Mouse (Mus musculus) layer of hippocampus, adult 2 months (tissue): ENCODE measurements around the gene Paqr5. TPM values are rescaled to one million over a fixed set of nuclear protein-coding genes. Genes with fewer than 3 reads are reported as not detected.

Experiments used
- DNase-seq, 2 experiments: peaks; one replicate each; pipeline ENCODE4 v3.0.0; 2022; ENCODE audit warnings: low spot score in 2 of 2
- H3K27ac ChIP-seq: fragments of 200-600 bp; 2 replicates; pipeline ENCODE4 v1.8.1; 2022
- H3K4me3 ChIP-seq: fragments of 200-600 bp; 2 replicates; pipeline ENCODE4 v1.8.1; 2022; ENCODE audit warnings: mild to moderate bottlenecking
- CTCF ChIP-seq: fragments of 200-600 bp; conservative IDR thresholded peaks from 2 replicates; pipeline ENCODE4 v1.8.1; 2022; ENCODE audit warnings: antibody characterized with exemption, mild to moderate bottlenecking, moderate library complexity
- total RNA-seq, 2 experiments: library from RNA; stranded (reverse); gene quantifications; 2 replicates each; pipeline ENCODE4 v1.2.3; 2021

Paqr5 gene
- total RNA-seq, 2 experiments from 2014 or later: 3.9 to 6.3 TPM

DNA sequence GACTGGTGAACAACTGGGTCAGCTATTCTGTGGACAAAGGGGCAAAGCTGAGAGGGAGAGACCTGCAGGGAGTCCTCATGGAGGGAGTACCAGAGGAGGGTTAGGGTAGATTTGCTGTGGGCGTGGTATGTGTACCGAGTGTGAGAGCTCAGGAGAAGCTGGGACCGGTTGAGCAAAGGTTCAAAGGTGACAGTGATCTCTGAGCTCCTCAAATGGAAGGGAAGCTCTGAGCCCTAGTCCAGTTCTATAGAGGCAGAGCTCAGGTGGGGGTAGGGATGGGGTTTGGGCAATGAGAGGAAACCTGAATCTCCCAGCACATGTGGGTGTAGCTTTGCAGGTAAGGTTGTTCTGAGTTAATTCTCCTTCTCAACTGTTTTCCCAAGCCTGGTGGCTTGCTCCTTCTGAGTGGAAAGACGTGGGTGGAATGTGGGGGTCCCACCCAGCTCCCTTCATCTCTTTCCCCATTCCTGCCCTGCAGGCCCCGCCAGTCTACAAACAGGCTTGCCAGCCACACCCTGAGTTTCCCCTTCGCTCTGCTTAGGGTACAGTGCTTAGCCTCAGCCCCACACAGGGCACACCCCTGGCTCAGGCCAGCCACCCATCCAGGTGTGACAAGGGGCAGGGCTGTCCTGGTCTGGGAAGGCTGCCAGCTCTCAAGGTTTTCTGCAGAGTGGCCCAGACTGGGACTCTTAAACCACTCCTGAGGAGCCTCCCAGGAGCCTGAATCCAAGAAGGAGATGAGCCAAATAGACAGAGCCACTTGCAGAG is 26.8 kb downstream of the Paqr5 start:
- TF ChIP-seq CTCF: no peak
- DNase-seq: no peak
- Histone ChIP-seq H3K4me3 (no peak overlapping the region), H3K27ac (no peak overlapping the region)

- DNase-seq: no peak
- Histone ChIP-seq H3K4me3 (no peak overlapping the region), H3K27ac (no peak overlapping the region)
- TF ChIP-seq CTCF: no peak
Observed at GRCm38 (mm10) chr9:61997860-61998259, 28.8 kb downstream of the Paqr5 start.

- no peak overlapping the region for H3K4me3 ChIP-seq
- no peak overlapping the region for H3K27ac ChIP-seq
- TF ChIP-seq CTCF: no peak
- DNase-seq: no peak
Observed at GRCm38 (mm10) chr9:61991158-61991557, 35.5 kb downstream of the Paqr5 start.

DNA sequence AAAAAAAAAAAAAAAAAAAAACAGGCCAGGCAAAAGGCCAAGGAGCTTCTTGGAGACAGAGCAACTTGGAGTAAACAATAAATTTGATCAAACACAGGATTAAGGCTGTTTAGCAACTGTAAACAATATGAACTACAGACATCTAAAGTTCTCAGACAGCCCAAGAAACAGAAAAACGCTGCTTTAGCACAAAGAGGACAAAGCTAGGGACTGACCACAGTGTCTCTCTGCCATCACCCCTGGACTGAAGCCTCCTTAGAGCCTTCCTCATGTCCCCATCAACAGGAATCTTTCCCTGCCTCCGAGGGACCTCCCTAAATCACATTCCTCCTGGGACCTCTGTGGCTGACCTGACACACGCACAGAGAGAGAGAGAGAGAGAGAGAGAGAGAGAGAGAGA is 35.9 kb downstream of the Paqr5 start:
- TF ChIP-seq CTCF: no peak
- no peak overlapping the region for H3K27ac ChIP-seq

DNA sequence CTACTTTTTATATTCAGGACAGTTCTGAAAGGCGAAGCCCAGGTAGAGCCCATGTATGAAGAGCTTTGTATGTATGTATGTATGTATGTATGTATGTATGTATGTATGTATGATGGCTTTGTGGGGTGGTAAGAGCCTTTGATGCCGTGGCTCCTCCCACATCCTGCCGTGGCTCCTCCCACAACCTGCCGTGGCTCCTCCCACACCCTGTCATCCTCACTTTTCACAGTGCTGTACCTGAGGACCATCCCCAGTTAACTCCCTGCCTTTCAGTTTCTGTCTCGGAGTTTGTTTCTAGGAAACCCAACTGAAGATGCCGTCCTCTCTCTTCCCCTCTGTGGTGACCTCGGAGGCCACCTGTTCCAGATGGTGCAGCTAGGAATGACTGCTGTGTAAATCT is 40.6 kb downstream of the Paqr5 start:
- DNase-seq: no peak

More for the DNA sequence above, 35.9 kb downstream of the Paqr5 start:
- no peak overlapping the region for H3K4me3 ChIP-seq
- DNase-seq: no peak

GRCm38 (mm10) chr9:61985183-61985863 is 41.3 kb downstream of the Paqr5 start:
- peak overlapping the region; percentile 20; the same call in 1 of the 2 replicates for H3K27ac ChIP-seq
- TF ChIP-seq CTCF: peak; percentile 89
- no peak overlapping the region for H3K4me3 ChIP-seq
- DNase-seq: peak in 1 of 2 experiments; percentile 60

More for the DNA sequence above, 40.6 kb downstream of the Paqr5 start:
- Histone ChIP-seq H3K4me3 (no peak overlapping the region), H3K27ac (peak overlapping the region; percentile 20; the same call in 1 of the 2 replicates)
- TF ChIP-seq CTCF: no peak

DNA sequence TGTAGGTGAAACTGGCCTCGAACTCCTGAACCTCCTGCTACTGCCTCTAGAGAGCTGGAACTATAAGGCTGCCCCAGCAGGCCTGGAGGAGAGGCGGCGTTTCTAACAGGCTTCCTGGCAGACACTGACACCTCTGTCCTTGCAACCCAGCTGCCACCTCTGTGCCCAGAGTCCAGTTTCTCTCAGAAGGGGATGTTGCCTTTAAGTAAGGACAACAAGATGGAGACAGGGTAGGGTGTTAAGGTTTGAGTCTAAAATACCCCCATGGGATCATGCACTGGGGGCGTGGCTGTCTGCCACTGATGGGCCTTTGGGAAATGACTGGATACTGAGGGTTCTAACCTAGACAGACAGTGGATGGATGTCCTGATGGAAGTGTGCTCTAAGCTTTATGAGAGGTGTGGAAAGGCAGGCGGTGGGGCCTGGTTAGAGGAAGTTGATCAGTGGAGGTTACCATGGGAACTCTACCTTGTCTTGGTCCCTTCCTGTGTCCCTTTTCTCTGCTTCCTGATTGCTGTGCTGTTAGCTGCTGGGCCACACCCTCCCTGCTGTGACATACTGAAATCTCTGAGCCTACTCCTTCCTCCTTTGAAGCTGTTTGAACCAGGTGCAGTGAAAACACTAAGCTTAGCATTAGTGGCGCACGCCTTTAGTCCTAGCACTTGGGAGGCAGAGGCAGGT is 43.6 kb downstream of the Paqr5 start:
- DNase-seq: no peak
- H3K27ac ChIP-seq: no peak overlapping the region

GRCm38 (mm10) chr9:61981876-61982275 is 44.8 kb downstream of the Paqr5 start:
- Histone ChIP-seq H3K4me3 (no peak overlapping the region), H3K27ac (no peak overlapping the region)
- no peak for DNase-seq
- TF ChIP-seq CTCF: no peak

More for the DNA sequence above, 43.6 kb downstream of the Paqr5 start:
- no peak for TF ChIP-seq CTCF
- H3K4me3 ChIP-seq: no peak overlapping the region

DNA sequence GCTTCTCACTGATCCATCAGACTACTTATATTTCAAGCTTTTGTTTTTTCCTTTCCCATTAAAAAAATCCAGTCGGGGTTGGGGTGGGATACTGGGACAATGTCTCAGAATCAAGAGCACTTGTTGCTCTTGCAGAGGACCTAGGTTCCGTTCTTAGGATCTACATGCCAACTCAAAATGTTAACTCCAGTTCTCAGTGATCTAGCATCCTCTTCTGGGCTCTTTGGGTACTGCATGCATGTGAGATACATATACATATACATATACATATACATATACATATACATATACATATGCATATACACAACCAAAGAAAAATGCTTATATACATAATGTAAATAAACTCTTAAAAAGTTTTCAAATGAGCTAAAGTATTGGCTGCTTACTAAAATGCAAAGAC is 46.7 kb downstream of the Paqr5 start:
- H3K4me3 ChIP-seq: no peak overlapping the region
- no peak overlapping the region for H3K27ac ChIP-seq
- no peak for DNase-seq
- TF ChIP-seq CTCF: peak; percentile 52

- no peak for DNase-seq
Observed at GRCm38 (mm10) chr9:61977258-61977945, 49.3 kb downstream of the Paqr5 start.

GRCm38 (mm10) chr9:61972031-61972430 is 54.6 kb downstream of the Paqr5 start:
- Histone ChIP-seq H3K4me3 (no peak overlapping the region), H3K27ac (no peak overlapping the region)
- no peak for TF ChIP-seq CTCF
- no peak for DNase-seq

More at GRCm38 (mm10) chr9:61977258-61977945, 49.3 kb downstream of the Paqr5 start:
- no peak for TF ChIP-seq CTCF
- Histone ChIP-seq H3K27ac (no peak overlapping the region), H3K4me3 (no peak overlapping the region)

DNA sequence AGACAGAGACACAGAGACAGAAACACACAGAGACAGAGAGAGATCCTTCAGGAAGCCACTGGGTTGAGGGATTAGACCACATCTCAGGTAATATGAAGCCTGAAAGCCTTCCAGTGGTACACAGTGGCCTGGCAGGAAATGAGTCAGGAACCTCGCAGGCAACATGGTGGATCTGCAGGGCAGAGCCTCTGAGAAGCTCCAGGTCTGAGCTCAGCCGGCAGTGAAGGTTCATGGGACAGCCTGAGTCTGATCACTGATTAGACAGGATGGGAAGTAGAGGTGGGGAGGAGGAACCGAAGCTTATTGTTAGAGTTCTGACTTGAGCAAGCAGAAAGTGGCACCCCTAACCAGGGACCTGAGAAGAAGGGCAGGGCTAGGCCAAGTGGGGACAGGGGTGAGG is 55.6 kb downstream of the Paqr5 start:
- H3K27ac ChIP-seq: no peak overlapping the region
- no peak for TF ChIP-seq CTCF
- no peak overlapping the region for H3K4me3 ChIP-seq
- no peak for DNase-seq
